Mouse (Mus musculus) brain, embryonic 14.5 days (tissue): ENCODE results near the gene Ptprb.

Experiments used
- CTCF ChIP-seq: fragments of 200-500 bp; IDR thresholded peaks from 2 replicates; pipeline ENCODE4 v1.5.1; 2012; ENCODE audit warnings: inconsistent platforms, mild to moderate bottlenecking, moderate library complexity, borderline replicate concordance; ENCODE audit not compliant: insufficient read depth, insufficient read length; ENCODE audit errors: extremely low read depth
- POLR2A ChIP-seq: fragments of 200-500 bp; IDR thresholded peaks from 2 replicates; pipeline ENCODE4 v1.6.1; 2012; ENCODE audit warnings: mild to moderate bottlenecking, inconsistent platforms, borderline replicate concordance; ENCODE audit not compliant: poor library complexity, insufficient read depth, insufficient read length, severe bottlenecking; ENCODE audit errors: extremely low read depth

GRCm38 (mm10) chr10:116341194-116341593 is 65.9 kb downstream of the Ptprb start:
- TF ChIP-seq POLR2A (no peak), CTCF (no peak)
